Mouse (Mus musculus) WW6 (cell line): Measurements from ENCODE around the gene Cant1.
A peak's percentile ranks its signal among the peaks of the same experiment; 100 is the strongest.

Experiments used
- DNase-seq: peaks from one replicate; pipeline ENCODE4 v3.0.0-alpha.2; 2013; ENCODE audit warnings: low read depth, low spot score

Cant1 gene

GRCm38 (mm10) chr11:118430291-118430885 lies 11.5 kb upstream of the Cant1 start:
- DNase-seq = no peak

GRCm38 (mm10) chr11:118428944-118429709 lies 10.2 kb upstream of the Cant1 start:
- DNase-seq = no peak

- no peak for DNase-seq
Observed at GRCm38 (mm10) chr11:118428460-118428868, 9.6 kb upstream of the Cant1 start.

GRCm38 (mm10) chr11:118427986-118428385 lies 9.1 kb upstream of the Cant1 start, which contains the start of gene C1qtnf1:
TSS of gene C1qtnf1 (plus strand) at chr11:118428203.
- DNase-seq = no peak

- DNase-seq = no peak
Observed at GRCm38 (mm10) chr11:118427266-118427779, 8.4 kb upstream of the Cant1 start.

GRCm38 (mm10) chr11:118426765-118427164 lies 7.9 kb upstream of the Cant1 start:
- no peak for DNase-seq

- no peak for DNase-seq
Observed at GRCm38 (mm10) chr11:118424621-118425335, 5.9 kb upstream of the Cant1 start.

GRCm38 (mm10) chr11:118423266-118423971 lies 4.5 kb upstream of the Cant1 start:
- peak; percentile 65 for DNase-seq

- no peak for DNase-seq
Observed at GRCm38 (mm10) chr11:118420261-118420660, 1.4 kb upstream of the Cant1 start.

- DNase-seq = no peak
Observed at GRCm38 (mm10) chr11:118418442-118418833, 448 bp downstream of the Cant1 start.

- no peak for DNase-seq
Observed at GRCm38 (mm10) chr11:118417496-118417895, 1.4 kb downstream of the Cant1 start.

- no peak for DNase-seq
Observed at GRCm38 (mm10) chr11:118416046-118416445, 2.8 kb downstream of the Cant1 start.

- DNase-seq = no peak
Observed at GRCm38 (mm10) chr11:118415630-118416029, 3.3 kb downstream of the Cant1 start.

GRCm38 (mm10) chr11:118414270-118414669 lies 4.6 kb downstream of the Cant1 start:
- no peak for DNase-seq

- no peak for DNase-seq
Observed at GRCm38 (mm10) chr11:118413055-118413454, 5.8 kb downstream of the Cant1 start.

GRCm38 (mm10) chr11:118412601-118413000 lies 6.3 kb downstream of the Cant1 start:
- DNase-seq = no peak

GRCm38 (mm10) chr11:118411271-118411670 lies 7.6 kb downstream of the Cant1 start:
- no peak for DNase-seq

GRCm38 (mm10) chr11:118410479-118410878 lies 8.4 kb downstream of the Cant1 start:
- DNase-seq = no peak

GRCm38 (mm10) chr11:118410073-118410444 lies 8.8 kb downstream of the Cant1 start:
- no peak for DNase-seq

GRCm38 (mm10) chr11:118409106-118410072 lies 9.5 kb downstream of the Cant1 start:
- DNase-seq = no peak
